8 mouse cellular contexts compared by ENCODE assay signal in genomic region chr5:88721565-88722212, GRCm38 (mm10). TPM values are rescaled to one million over a fixed set of nuclear protein-coding genes. Genes with fewer than 3 reads are reported as not detected.
DNase-seq lines count a peak whose midpoint lies in the region; ATAC-seq and TF ChIP-seq lines count a peak whose summit lies in the region.

No protein-coding gene starts in this region.

- no peak for TF ChIP-seq POLR2A in heart, adult 2 months (IDR thresholded peaks at IDR 0.05; ENCODE audit: insufficient read depth, low read depth, low read length)

- H3K4me2 ChIP-seq in neural tube, embryonic 12.5 days (replicated peaks): peak overlapping the region; percentile 96

- peak; percentile 33 to 36 for DNase-seq in left cerebral cortex, postnatal 36 days (ENCODE audit: low spot score in 2 of 2)
- DNase-seq in left cerebral cortex, adult 9 months (ENCODE audit: low spot score in 2 of 2): no peak
- DNase-seq in cerebellum, postnatal 14 days: peak; percentile 51 to 57
- peak; percentile 40 to 57 for DNase-seq in heart, adult 2 months
- peak; percentile 19 to 42 for DNase-seq in kidney, adult 8-10 months
- DNase-seq in lung, adult 18-20 months: peak; percentile 66 to 67
- peak; percentile 34 for DNase-seq in testis, postnatal 14 days (ENCODE audit: low spot score)

- peaks cover 10% of the 10 kb centered on the region for H3K79me2 ChIP-seq in heart, adult 2 months (replicated peaks; ENCODE audit: control insufficient read depth, insufficient read depth, low read length)

- TF ChIP-seq CTCF in heart, adult 2 months (IDR thresholded peaks at IDR 0.05): no peak

- intact Hi-C loops in left cerebral cortex, postnatal 36 days (cut with DNase I): loop anchor here (2.0 to 5.0 kb wide), 2 partner anchors 43 to 44 kb away; partner anchors contain the start of genes Dck and Grsf1
- intact Hi-C loops in heart, adult 2 months (cut with DNase I): loop anchor here (2.0 kb wide), 2 partner anchors 45 to 157 kb away; partner anchors contain the start of genes Grsf1 and Rufy3

- no peaks in the 10 kb centered on the region for H3K9me3 ChIP-seq in neural tube, embryonic 12.5 days

- no peaks in the 10 kb centered on the region for H3K27me3 ChIP-seq in heart, adult 2 months (ENCODE audit: control insufficient read depth, insufficient read depth, low read length)
- H3K27me3 ChIP-seq in neural tube, embryonic 12.5 days (replicated peaks): no peaks in the 10 kb centered on the region

- H3K27ac ChIP-seq in heart, adult 2 months: peak overlapping the region; percentile 58
- peak overlapping the region; percentile 83; the same call in 1 of the 2 replicates for H3K27ac ChIP-seq in neural tube, embryonic 12.5 days

- WGBS in heart, adult 2 months: 2% methylated on average over 31 of the region's 31 CpGs
- WGBS in neural tube, embryonic 12.5 days: 2% methylated on average over 31 of the region's 31 CpGs

- peaks cover 16% of the 10 kb centered on the region for H3K36me3 ChIP-seq in heart, adult 2 months (ENCODE audit: control insufficient read depth, insufficient read depth, low read length)
- H3K36me3 ChIP-seq in neural tube, embryonic 12.5 days: no peaks in the 10 kb centered on the region

- H3K4me3 ChIP-seq in heart, adult 2 months: peak overlapping the region; percentile 95
- H3K4me3 ChIP-seq in neural tube, embryonic 12.5 days: peak overlapping the region; percentile 99

- no peak for TF ChIP-seq EP300 in heart, adult 2 months (IDR thresholded peaks at IDR 0.05; ENCODE audit: insufficient read depth, low read depth, low read length)

- peak overlapping the region; percentile 94 for H3K9ac ChIP-seq in heart, adult 2 months (ENCODE audit: low read depth, low read length)
- peak overlapping the region; percentile 96 for H3K9ac ChIP-seq in neural tube, embryonic 12.5 days

- peaks cover 9% of the 10 kb centered on the region for H3K4me1 ChIP-seq in heart, adult 2 months (ENCODE audit: control insufficient read depth, insufficient read depth, low read length)
- H3K4me1 ChIP-seq in neural tube, embryonic 12.5 days: peaks cover 22% of the 10 kb centered on the region

- ATAC-seq in neural tube, embryonic 12.5 days (ENCODE audit: low FRiP score, low read depth): peak; percentile 39

RNA-seq across cellular contexts. Expression of gene Mob1b, which starts 1.0 kb away (rescaled TPM):
- 10 to 100 TPM; 26.1 to 32.6 TPM for total RNA-seq in left cerebral cortex, postnatal 36 days (2021)
- total RNA-seq in heart, adult 2 months (2021): 10 to 100 TPM; 18.1 to 23.0 TPM
- polyA plus RNA-seq in heart, adult 2 months (2012; rRNA removed): 4.6 and 11.9 TPM in 2 replicates
- polyA plus RNA-seq in neural tube, embryonic 12.5 days (2016; fragmentation: Nextera tagmentation; extraction: Ambion mirVana): 13.5 and 14.0 TPM in 2 replicates

RNA-seq across cellular contexts. Expression of gene Dck, which starts 43.1 kb away (rescaled TPM):
- total RNA-seq in left cerebral cortex, postnatal 36 days (2021): 10 to 100 TPM; 15.0 to 16.0 TPM
- total RNA-seq in heart, adult 2 months (2021): 1 to 10 TPM; 2.3 to 2.5 TPM
- 1.6 and 3.0 TPM in 2 replicates for polyA plus RNA-seq in heart, adult 2 months (2012; rRNA removed)
- polyA plus RNA-seq in neural tube, embryonic 12.5 days (2016; fragmentation: Nextera tagmentation; extraction: Ambion mirVana): 95.3 and 97.4 TPM in 2 replicates

RNA-seq across cellular contexts. Expression of gene Grsf1, which starts 45.7 kb away (rescaled TPM):
- 100 to 1,000 TPM in 1 of 2 experiments, 10 to 100 TPM in 1; 97.4 to 104 TPM for total RNA-seq in left cerebral cortex, postnatal 36 days (2021)
- 100 to 1,000 TPM; 187 to 211 TPM for total RNA-seq in heart, adult 2 months (2021)
- 63.6 and 111 TPM in 2 replicates for polyA plus RNA-seq in heart, adult 2 months (2012; rRNA removed)
- polyA plus RNA-seq in neural tube, embryonic 12.5 days (2016; fragmentation: Nextera tagmentation; extraction: Ambion mirVana): 95.1 and 95.6 TPM in 2 replicates

Comparison
In these comparisons a context has a peak if more than half of its experiments do, and no peak if none do; other contexts are left out.
1. DNase-seq: peak in left cerebral cortex, postnatal 36 days (2 of 2), cerebellum, postnatal 14 days (2 of 2), heart, adult 2 months (2 of 2), kidney, adult 8-10 months (2 of 2), lung, adult 18-20 months (2 of 2) and testis, postnatal 14 days (single experiment); none in left cerebral cortex, adult 9 months (0 of 2).
2. RNA of gene Dck, which starts 43.1 kb away (total RNA-seq): 15.0 to 16.0 TPM in left cerebral cortex, postnatal 36 days; 2.3 to 2.5 TPM in heart, adult 2 months; every median in the first group is over 4 times any median in the second.